Mouse (Mus musculus) liver, postnatal 0 days (tissue): ENCODE results near the gene Aldh1l1.

Source experiments
- CTCF ChIP-seq: sonication (generic); IDR thresholded peaks from 2 replicates; pipeline ENCODE4 v1.5.1; 2016; ENCODE audit warnings: antibody characterized with exemption, low read depth
- EP300 ChIP-seq: IDR thresholded peaks from 2 replicates; pipeline ENCODE4 v1.6.1; 2016; ENCODE audit warnings: antibody characterized with exemption, low read depth, mild to moderate bottlenecking

GRCm38 (mm10) chr6:90463890-90464421 is 22.3 kb upstream of the Aldh1l1 start:
- TF ChIP-seq CTCF (no peak), EP300 (no peak)
